ENCODE assay signal across 19 mouse cellular contexts in genomic region chr17:31021276-31021675, GRCm38 (mm10). TPM values are rescaled to one million over a fixed set of nuclear protein-coding genes. Genes with fewer than 3 reads are reported as not detected.
DNase-seq lines count a peak whose midpoint lies in the region; ATAC-seq and TF ChIP-seq lines count a peak whose summit lies in the region.
"Had no signal": no experiment of that assay in that cellular context is flagged by ENCODE, and none has a peak within 500 bp of the region (broad histone marks: within the 10 kb centered on the region; RNA-seq: fewer than 3 reads in every experiment).

No protein-coding gene starts in this region.

- no peak for TF ChIP-seq CTCF in bone marrow macrophage, adult 2 months (IDR thresholded peaks at IDR 0.05; ENCODE audit: low read depth, low read length)

- peak overlapping the region; percentile 10 for H3K27ac ChIP-seq in bone marrow macrophage, adult 2 months (ENCODE audit: insufficient read depth, low read depth, low read length)
- no peak overlapping the region for H3K27ac ChIP-seq in limb, embryonic 10.5 days
- H3K27ac ChIP-seq: embryonic facial prominence, embryonic 13.5 days; heart, embryonic 10.5 days; hindbrain, embryonic 14.5 days had no signal

- peak; percentile 20; the same call in 1 of the 2 replicates for ATAC-seq in frontal cortex, adult (ENCODE audit: low TSS enrichment)
- ATAC-seq: forebrain, embryonic 14.5 days had no signal

- intact Hi-C loops in heart, postnatal 36 days (cut with DNase I) = no loop called here

- no peak for TF ChIP-seq POLR2A in bone marrow macrophage, adult 2 months (IDR thresholded peaks at IDR 0.05; ENCODE audit: borderline replicate concordance, low read depth, low read length)

- no peaks in the 10 kb centered on the region for H3K9me3 ChIP-seq in limb, embryonic 10.5 days (replicated peaks)
- H3K9me3 ChIP-seq: embryonic facial prominence, embryonic 13.5 days; heart, embryonic 10.5 days had no signal

- no peak for DNase-seq in frontal cortex, postnatal 14 days (ENCODE audit: low spot score in 2 of 2)
- peak; percentile 78 for DNase-seq in layer of hippocampus, adult 9-11 months
- no peak for DNase-seq in layer of hippocampus, postnatal 36 days
- peak; percentile 73 for DNase-seq in brain, adult 2 months (ENCODE audit: low read depth, low spot score)
- DNase-seq in heart, postnatal 36 days = no peak
- no peak for DNase-seq in limb, embryonic 10.5 days (ENCODE audit: low spot score)
- DNase-seq: adrenal gland, adult 2 months; adrenal gland, postnatal 25 days; cerebellum, adult 8-10 months; cerebellum, postnatal 25 days; gastrocnemius, postnatal 10 days; heart, adult 18-20 months; heart, postnatal 10 days had no signal

- H3K4me3 ChIP-seq in bone marrow macrophage, adult 2 months (ENCODE audit: insufficient read depth, low read length) = no peak overlapping the region
- no peak overlapping the region for H3K4me3 ChIP-seq in limb, embryonic 10.5 days
- H3K4me3 ChIP-seq: embryonic facial prominence, embryonic 13.5 days; heart, embryonic 10.5 days had no signal

- H3K27me3 ChIP-seq in limb, embryonic 10.5 days (ENCODE audit: low read depth, poor library complexity, severe bottlenecking) = no peaks in the 10 kb centered on the region
- H3K27me3 ChIP-seq: embryonic facial prominence, embryonic 13.5 days had no signal

- WGBS in limb, embryonic 10.5 days = 88% methylated on average over 8 of the region's 8 CpGs

- H3K36me3 ChIP-seq in limb, embryonic 10.5 days = no peaks in the 10 kb centered on the region
- H3K36me3 ChIP-seq: embryonic facial prominence, embryonic 13.5 days; heart, embryonic 10.5 days had no signal

- peaks cover 33% of the 10 kb centered on the region for H3K4me1 ChIP-seq in bone marrow macrophage, adult 2 months (ENCODE audit: control insufficient read depth, insufficient read depth, low read length)
- H3K4me1 ChIP-seq in limb, embryonic 10.5 days = peaks cover 11% of the 10 kb centered on the region; the same call in 1 of the 2 replicates

RNA-seq across cellular contexts. Expression of gene Abcg1, which starts 36.2 kb away (rescaled TPM):
- 10 to 100 TPM; 69.6 to 73.1 TPM for total RNA-seq in layer of hippocampus, postnatal 36 days (2021)
- 56.3 and 61.5 TPM in 2 replicates for polyA plus RNA-seq in bone marrow macrophage, adult 2 months (2012; ENCODE audit: insufficient read depth, insufficient read length, missing spikeins)
- 1 to 10 TPM; 5.1 to 8.5 TPM for total RNA-seq in heart, postnatal 36 days (2021)
- 4.1 and 5.0 TPM in 2 replicates for polyA plus RNA-seq in limb, embryonic 10.5 days (2016; fragmentation: Nextera tagmentation; extraction: Ambion mirVana)

Comparison
In these comparisons a context has a peak if more than half of its experiments do, and no peak if none do; other contexts are left out.
1. DNase-seq: peak in layer of hippocampus, adult 9-11 months (single experiment) and brain, adult 2 months (single experiment); none in frontal cortex, postnatal 14 days (0 of 2), layer of hippocampus, postnatal 36 days (0 of 2), heart, postnatal 36 days (0 of 2) and limb, embryonic 10.5 days (single experiment).
2. RNA of gene Abcg1, which starts 36.2 kb away (total RNA-seq): 69.6 to 73.1 TPM in layer of hippocampus, postnatal 36 days; 5.1 to 8.5 TPM in heart, postnatal 36 days; every median in the first group is over 4 times any median in the second.